Mouse (Mus musculus): Measurements from ENCODE around the gene Rpl11.
A peak's percentile ranks its signal among the peaks of the same experiment; 100 is the strongest.

The Rpl11 gene

GRCm38 (mm10) chr4:136027416-136028131 lies 25.7 kb downstream of the Rpl11 start:
- no peak for DNase-seq (ENCODE audit: low spot score)

DNA sequence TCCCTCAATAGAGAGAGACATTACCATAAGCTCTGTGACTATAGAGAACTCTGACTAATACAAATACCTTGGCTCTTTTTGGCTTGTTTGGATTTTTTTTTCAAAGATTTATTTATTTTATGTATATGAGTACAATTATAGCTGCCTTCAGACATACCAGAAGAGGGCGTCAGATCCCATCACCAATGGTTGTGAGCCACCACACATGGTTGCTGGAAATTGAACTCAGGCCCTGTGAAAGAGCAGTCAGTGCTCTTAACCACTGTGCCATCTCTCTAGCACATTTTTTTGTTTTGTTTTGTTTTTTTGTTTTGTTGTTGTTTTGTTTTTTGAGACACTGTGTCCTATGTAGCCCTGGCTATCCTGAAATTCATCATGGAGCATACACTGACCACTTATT lies 27.9 kb downstream of the Rpl11 start:
- DNase-seq (ENCODE audit: low spot score): no peak

DNA sequence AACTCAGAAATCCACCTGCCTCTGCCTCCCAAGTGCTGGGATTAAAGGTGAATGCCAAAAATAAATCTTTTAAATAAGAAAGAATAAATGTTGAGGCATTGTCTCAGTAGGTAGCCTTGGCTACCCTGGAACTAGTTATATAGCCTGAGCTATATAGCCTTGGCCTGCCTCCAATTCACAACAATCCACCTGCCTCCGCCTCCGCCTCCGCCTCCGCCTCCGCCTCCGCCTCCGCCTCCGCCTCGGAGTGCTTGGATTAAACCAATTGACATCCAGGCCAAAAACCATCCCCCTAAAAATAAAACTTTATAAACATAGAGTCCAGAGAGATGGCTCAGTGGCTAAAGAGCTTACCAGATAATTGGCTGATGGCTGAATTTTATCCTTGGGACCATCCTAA lies 30.3 kb downstream of the Rpl11 start:
- no peak for DNase-seq (ENCODE audit: low spot score)

- peak; percentile 99 for DNase-seq (ENCODE audit: low spot score)
These were observed 31.6 kb downstream of the Rpl11 start, which contains the start of gene Eloa for GRCm38 (mm10) chr4:136021549-136022047. Eloa (minus strand) TSS chr4:136021763.

DNA sequence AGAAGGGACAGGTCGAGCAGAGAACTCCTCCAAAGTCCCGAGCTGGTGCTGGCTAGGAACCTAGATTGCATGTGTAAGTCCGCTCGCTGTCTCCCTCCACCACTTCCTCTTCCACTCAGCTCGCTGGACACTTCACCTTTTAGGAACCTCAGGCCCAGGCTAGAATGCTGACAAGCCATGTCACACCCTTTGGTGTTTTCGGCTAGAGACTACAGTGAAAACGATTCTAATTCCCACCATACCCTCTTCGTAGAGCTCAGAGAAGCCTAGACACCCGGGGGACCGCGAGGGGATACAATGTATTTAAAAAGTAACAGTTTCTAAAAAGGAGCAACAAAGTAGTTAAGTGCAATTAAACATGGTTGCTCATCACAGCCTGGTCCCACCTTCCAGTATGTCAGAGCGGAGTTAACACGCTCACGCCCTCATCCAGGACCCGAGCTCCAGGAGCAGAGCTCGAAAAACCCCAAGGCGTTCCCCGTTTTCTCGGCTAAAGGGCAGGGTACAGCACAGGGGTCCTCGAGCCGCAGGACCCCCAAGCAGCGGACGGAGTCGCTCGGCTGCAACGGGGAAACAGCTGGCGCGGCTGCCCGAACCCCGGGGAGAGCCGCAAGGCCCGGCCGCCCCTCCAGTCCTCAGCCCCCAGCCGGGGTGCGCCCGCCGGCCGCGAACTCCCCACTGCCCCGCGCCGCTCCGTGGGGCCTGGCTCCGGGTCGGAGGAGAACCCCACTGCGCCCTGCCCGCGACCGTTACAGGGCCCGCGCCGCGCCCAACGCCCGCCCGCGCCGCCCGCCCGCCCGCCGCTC lies 32.3 kb downstream of the Rpl11 start:
- DNase-seq (ENCODE audit: low spot score): no peak

- no peak for DNase-seq (ENCODE audit: low spot score)
These were observed 37.1 kb downstream of the Rpl11 start for GRCm38 (mm10) chr4:136016059-136016602.

- DNase-seq (ENCODE audit: low spot score): no peak
These were observed 42.6 kb downstream of the Rpl11 start for GRCm38 (mm10) chr4:136010586-136010985.

GRCm38 (mm10) chr4:136008782-136009447 lies 44.3 kb downstream of the Rpl11 start:
- DNase-seq (ENCODE audit: low spot score): no peak

GRCm38 (mm10) chr4:136006821-136007220 lies 46.4 kb downstream of the Rpl11 start:
- no peak for DNase-seq (ENCODE audit: low spot score)

GRCm38 (mm10) chr4:136004921-136005320 lies 48.3 kb downstream of the Rpl11 start:
- DNase-seq (ENCODE audit: low spot score): no peak

DNA sequence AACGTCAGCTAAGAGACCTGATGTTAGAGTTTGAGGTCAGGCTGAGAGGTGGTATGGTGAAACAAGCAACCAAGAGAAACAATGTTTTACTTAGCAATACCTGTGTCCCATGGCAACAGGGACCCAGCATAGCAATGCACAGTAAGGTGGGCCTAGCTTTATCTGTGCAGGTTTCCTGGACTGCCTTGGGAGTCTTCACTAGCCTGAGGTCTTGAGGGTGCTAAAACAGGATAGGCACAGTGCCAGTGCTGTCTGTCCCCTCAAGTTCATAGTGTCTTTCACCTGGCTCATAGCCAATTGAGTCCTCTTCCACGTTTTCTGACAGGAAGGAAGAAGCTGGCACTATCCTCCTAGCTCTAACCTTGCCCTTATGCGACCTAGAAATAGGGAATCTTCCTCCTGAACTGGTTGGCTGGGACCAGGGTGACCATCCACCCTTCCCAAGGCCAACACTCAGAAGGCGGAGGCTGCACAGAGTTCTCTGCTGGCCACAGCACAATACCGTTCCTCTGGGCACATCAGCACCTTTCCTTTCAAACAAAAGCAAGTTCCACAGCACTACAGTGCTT lies 49.0 kb downstream of the Rpl11 start:
- DNase-seq (ENCODE audit: low spot score): no peak

GRCm38 (mm10) chr4:135995118-135995517 lies 58.1 kb downstream of the Rpl11 start:
- no peak for DNase-seq (ENCODE audit: low spot score)

- no peak for DNase-seq (ENCODE audit: low spot score)
These were observed 59.3 kb downstream of the Rpl11 start for GRCm38 (mm10) chr4:135993941-135994340.

- no peak for DNase-seq (ENCODE audit: low spot score)
These were observed 65.5 kb downstream of the Rpl11 start for GRCm38 (mm10) chr4:135987714-135988113.

- DNase-seq (ENCODE audit: low spot score): peak; percentile 84
These were observed 66.1 kb downstream of the Rpl11 start, which contains the start of gene Pithd1 for GRCm38 (mm10) chr4:135986943-135987710. Pithd1 (minus strand) TSS chr4:135987264.

DNA sequence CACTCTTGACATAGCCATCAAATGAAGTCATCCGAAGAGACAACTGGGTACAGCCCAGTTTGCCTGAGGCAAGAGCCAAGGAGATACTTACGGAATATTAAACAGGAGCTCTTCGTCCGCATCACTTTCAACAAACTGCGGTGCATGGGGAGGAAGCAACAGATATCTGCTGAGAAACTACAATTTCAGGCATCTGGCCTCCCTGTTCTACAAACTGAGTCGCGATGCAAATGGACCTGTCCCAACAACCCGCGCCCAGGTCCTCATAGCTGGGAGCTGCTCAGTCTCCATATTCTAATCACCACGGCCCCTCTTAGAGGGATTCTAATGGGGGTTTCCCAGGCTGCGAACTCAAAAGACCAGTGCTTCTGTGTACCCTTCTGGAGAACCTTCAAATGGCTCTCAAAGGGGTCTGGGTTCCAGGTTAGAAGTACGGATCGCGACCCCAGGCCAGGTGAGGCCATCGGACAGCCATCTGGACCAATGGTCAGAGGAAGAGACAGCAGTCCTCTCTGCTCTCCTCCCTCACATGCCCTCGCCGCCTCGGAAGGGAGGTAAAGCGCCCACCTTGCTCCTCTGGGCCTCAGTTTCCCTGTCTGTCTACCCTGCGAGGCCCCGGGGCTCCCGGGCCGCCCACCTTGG lies 66.8 kb downstream of the Rpl11 start:
- no peak for DNase-seq (ENCODE audit: low spot score)

- DNase-seq (ENCODE audit: low spot score): no peak
These were observed 67.5 kb downstream of the Rpl11 start for GRCm38 (mm10) chr4:135985769-135986168.

DNA sequence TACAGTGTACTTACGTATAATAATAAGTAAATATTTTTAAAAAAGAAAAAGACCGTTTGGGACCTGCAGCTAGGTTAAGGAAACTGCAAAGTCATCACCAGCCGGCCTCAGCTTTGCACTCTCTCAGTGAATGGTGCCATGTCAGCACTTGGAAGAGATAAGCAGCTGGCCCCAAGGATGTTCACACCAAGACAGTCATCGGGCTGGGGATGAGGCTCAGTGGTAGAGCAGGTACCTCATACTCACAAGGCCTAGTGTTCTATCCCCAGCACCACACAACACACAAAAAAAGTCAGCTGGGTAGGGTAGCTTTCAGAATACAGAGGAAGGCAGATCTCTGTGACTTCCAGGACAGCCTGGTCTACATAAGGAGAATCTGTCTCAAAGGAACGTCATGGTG lies 68.0 kb downstream of the Rpl11 start:
- no peak for DNase-seq (ENCODE audit: low spot score)

DNA sequence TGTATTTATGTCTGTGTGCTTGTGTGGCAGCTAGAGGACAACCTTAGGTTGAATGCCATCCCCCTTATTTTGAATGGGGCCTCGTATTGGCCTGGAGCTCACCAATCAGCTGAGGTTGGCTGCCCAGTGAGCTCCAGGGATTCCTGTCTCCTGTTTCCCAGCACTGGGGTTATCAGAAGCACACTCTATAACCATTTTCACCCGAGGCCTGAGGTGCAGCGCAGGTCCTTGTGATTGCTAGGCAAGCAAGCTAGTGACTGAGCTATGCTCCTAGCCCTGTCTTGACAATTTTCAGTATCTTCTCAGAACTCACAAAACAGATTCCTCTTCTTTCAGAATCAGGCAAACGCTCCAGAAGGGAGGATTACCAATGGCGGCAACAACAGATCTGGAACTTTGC lies 68.7 kb downstream of the Rpl11 start:
- no peak for DNase-seq (ENCODE audit: low spot score)

- no peak for DNase-seq (ENCODE audit: low spot score)
These were observed 71.6 kb downstream of the Rpl11 start for GRCm38 (mm10) chr4:135981524-135982063.
